Mouse (Mus musculus) megakaryocyte progenitor cell, adult 5-6 weeks (primary cell): ENCODE results near the gene Vmn1r116. TPM values are rescaled to one million over a fixed set of nuclear protein-coding genes. Genes with fewer than 3 reads are reported as not detected.
"Not testable (repeated sequence)": the region's sequence is repeated elsewhere in the genome, so short reads cannot be mapped to it uniquely, and the experiment has no call there.

Experiments
- ATAC-seq: replicated peaks from 2 replicates; pipeline ENCODE4 v1.8.0; 2016; ENCODE audit warnings: mild to moderate bottlenecking, moderate TSS enrichment, inconsistent platforms; ENCODE audit not compliant: poor library complexity
- total RNA-seq, 2 experiments: library from RNA; stranded (forward) in 1 of 2; stranded (reverse) in 1 of 2; fragments of 157-497, 149-512 nt in 1 of 2; fragments of 200-1000 nt in 1 of 2; gene quantifications; 2 replicates each; pipeline versions ENCODE4 v1.2.3 to v1.2.4; 2015 to 2017

Vmn1r116 gene
- not detected in 2 replicates for total RNA-seq (2015)
- total RNA-seq (2017) = not detected in 2 replicates

DNA sequence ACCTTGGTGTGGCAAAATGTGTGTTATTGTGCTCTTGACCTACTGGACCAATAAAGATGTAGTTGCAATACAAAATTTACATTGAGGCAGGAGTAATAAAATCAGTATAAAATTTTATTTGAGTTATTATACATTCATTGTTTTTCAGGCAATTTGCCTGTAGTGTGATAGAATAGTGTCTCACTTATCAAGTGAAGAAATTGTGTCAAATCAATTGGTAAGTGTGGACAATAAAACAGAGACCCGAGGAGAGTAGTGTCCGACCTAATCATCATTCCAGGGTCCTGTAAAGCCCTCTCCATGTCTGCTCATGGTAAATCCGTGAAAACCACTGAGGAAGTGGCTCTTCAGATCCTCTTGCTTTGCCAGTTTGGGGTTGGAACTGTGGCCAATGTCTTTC lies at the start of gene Vmn1r116:
Vmn1r116 (plus strand) TSS at position 301 of the 400 bp plus-strand sequence.
- ATAC-seq = not testable (repeated sequence)

DNA sequence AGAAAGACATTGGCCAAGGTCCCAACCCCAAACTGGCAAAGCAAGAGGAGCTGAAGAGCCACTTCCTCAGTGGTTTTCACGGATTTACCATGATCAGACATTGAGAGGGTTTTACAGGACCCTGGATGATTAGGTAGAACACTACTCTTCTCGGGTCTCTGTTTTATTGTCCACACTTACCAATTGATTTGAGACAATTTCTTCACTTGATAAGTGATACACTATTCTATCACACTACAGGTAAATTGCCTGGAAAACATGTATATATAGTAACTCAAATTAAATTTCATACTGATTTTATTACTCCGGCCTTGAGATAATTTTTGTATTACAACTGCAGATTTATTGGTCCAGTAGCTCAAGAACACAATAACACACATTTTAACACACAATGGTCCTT lies 27.2 kb upstream of the Vmn1r116 start, which contains the start of gene Vmn1r115:
Vmn1r115 (minus strand) TSS at position 101 of the 400 bp plus-strand sequence.
- ATAC-seq = not testable (repeated sequence)

DNA sequence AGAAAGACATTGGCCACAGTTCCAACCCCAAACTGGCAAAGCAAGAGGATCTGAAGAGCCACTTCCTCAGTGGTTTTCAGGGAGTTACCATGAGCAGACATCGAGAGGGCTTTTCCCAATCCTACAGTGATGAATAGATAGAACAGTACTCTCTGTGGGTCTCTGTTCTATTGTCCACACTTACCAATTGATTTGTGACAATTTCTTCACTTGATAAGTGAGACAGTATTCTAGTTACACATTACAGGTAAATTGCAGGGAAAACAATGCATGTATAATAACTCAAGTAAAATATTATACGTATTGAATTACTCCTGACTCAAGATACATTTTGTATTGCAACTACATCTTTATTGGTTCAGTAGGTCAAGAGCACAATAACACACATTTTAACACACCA lies 12.0 kb downstream of the Vmn1r116 start, which contains the start of gene Vmn1r117:
Vmn1r117 (minus strand) TSS at position 101 of the 400 bp plus-strand sequence.
- ATAC-seq = not testable (repeated sequence)

DNA sequence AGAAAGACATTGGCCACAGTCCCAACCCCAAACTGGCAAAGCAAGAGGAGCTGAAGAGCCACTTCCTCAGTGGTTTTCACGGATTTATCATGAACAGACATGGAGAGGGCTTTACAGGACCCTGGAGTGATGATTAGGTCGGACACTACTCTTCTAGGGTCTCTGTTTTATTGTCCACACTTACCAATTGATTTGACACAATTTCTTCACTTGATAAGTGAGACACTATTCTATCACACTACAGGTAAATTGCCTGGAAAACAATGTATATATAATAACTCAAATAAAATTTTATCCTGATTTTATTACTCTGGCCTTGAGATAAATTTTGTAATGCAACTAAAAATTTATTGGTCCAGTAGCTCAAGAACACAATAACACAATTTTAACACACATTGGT lies 40.2 kb downstream of the Vmn1r116 start, which contains the start of gene Vmn1r118:
Vmn1r118 (minus strand) TSS at position 101 of the 400 bp plus-strand sequence.
- ATAC-seq = not testable (repeated sequence)

Other genes starting within 250 kb of the Vmn1r116 start
- gene Vmn1r107, start 203.3 kb upstream of the Vmn1r116 start, total RNA-seq (2015) = not detected in 2 replicates
- gene Vmn1r107, start 203.3 kb upstream of the Vmn1r116 start, total RNA-seq (2017) = not detected in 2 replicates
- gene Vmn1r111, start 169.0 kb upstream of the Vmn1r116 start, total RNA-seq (2015) = not detected in 2 replicates
- gene Vmn1r111, start 169.0 kb upstream of the Vmn1r116 start, total RNA-seq (2017) = not detected in 2 replicates
- gene Gm10668, start 141.6 kb upstream of the Vmn1r116 start, total RNA-seq (2015) = not detected in 2 replicates
- not detected in 2 replicates for gene Gm10668, start 141.6 kb upstream of the Vmn1r116 start, total RNA-seq (2017)
- not detected in 2 replicates for gene Vmn1r112, start 101.1 kb upstream of the Vmn1r116 start, total RNA-seq (2015)
- gene Vmn1r112, start 101.1 kb upstream of the Vmn1r116 start, total RNA-seq (2017) = not detected in 2 replicates
- gene Vmn1r113, start 85.0 kb upstream of the Vmn1r116 start, total RNA-seq (2015) = not detected in 2 replicates
- not detected in 2 replicates for gene Vmn1r113, start 85.0 kb upstream of the Vmn1r116 start, total RNA-seq (2017)
- gene Vmn1r114, start 60.1 kb upstream of the Vmn1r116 start, total RNA-seq (2015) = not detected in 2 replicates
- not detected in 2 replicates for gene Vmn1r114, start 60.1 kb upstream of the Vmn1r116 start, total RNA-seq (2017)
- gene Vmn1r115, start 27.3 kb upstream of the Vmn1r116 start, total RNA-seq (2015) = not detected in 2 replicates
- gene Vmn1r115, start 27.3 kb upstream of the Vmn1r116 start, total RNA-seq (2017) = not detected in 2 replicates
- gene Vmn1r117, start 11.9 kb downstream of the Vmn1r116 start, total RNA-seq (2015) = not detected in 2 replicates
- not detected in 2 replicates for gene Vmn1r117, start 11.9 kb downstream of the Vmn1r116 start, total RNA-seq (2017)
- gene Vmn1r118, start 40.1 kb downstream of the Vmn1r116 start, total RNA-seq (2015) = not detected in 2 replicates
- gene Vmn1r118, start 40.1 kb downstream of the Vmn1r116 start, total RNA-seq (2017) = not detected in 2 replicates
- gene Vmn1r119, start 140.2 kb downstream of the Vmn1r116 start, total RNA-seq (2015) = not detected in 2 replicates
- not detected in 2 replicates for gene Vmn1r119, start 140.2 kb downstream of the Vmn1r116 start, total RNA-seq (2017)
- not detected in 2 replicates for gene Vmn1r120, start 181.5 kb downstream of the Vmn1r116 start, total RNA-seq (2015)
- gene Vmn1r120, start 181.5 kb downstream of the Vmn1r116 start, total RNA-seq (2017) = not detected in 2 replicates
- gene Vmn1r121, start 226.3 kb downstream of the Vmn1r116 start, total RNA-seq (2015) = not detected in 2 replicates
- gene Vmn1r121, start 226.3 kb downstream of the Vmn1r116 start, total RNA-seq (2017) = not detected in 2 replicates